Mouse (Mus musculus) spleen, adult 2 months (tissue): ENCODE data around the gene Bpifb2.

Experiments
- CTCF ChIP-seq: fragments of 200-500 bp; IDR thresholded peaks from 2 replicates; pipeline ENCODE4 v1.5.1; 2011; ENCODE audit warnings: mild to moderate bottlenecking, inconsistent platforms; ENCODE audit not compliant: insufficient read depth, insufficient read length, insufficient replicate concordance; ENCODE audit errors: extremely low read depth
- POLR2A ChIP-seq: fragments of 200-500 bp; IDR thresholded peaks from 2 replicates; pipeline ENCODE4 v1.6.1; 2011; ENCODE audit warnings: low read depth, low read length, inconsistent platforms

- TF ChIP-seq CTCF (no peak), POLR2A (no peak)
Observed at GRCm38 (mm10) chr2:153931125-153931524, 56.3 kb downstream of the Bpifb2 start.
